Mouse (Mus musculus): Measurements from ENCODE around the gene Cmah. TPM values are rescaled to one million over a fixed set of nuclear protein-coding genes. Genes with fewer than 3 reads are reported as not detected.

The Cmah gene
- polyA plus RNA-seq, 1 experiment, result 2.0 TPM

DNA sequence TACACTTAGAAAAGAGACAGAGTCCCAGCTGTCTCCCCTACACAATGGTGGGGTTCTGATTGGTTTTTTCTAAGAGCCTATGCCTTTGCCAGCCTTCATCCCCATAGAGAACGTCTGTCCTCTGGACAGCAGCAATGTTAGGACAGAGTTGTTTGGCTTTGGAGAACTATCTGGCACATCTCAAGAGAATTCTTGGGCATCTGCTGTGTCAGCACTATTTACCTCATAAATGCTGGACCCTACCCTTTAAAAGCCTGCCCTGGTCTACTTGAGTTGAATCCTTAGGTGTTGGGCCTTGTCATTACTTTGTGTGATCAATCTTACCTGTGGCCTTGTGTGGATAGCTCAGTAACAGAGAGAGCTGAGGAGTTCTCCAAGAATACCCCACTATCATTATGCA is 90.8 kb downstream of the Cmah start:
- no peak for DNase-seq (ENCODE audit: low spot score)

DNA sequence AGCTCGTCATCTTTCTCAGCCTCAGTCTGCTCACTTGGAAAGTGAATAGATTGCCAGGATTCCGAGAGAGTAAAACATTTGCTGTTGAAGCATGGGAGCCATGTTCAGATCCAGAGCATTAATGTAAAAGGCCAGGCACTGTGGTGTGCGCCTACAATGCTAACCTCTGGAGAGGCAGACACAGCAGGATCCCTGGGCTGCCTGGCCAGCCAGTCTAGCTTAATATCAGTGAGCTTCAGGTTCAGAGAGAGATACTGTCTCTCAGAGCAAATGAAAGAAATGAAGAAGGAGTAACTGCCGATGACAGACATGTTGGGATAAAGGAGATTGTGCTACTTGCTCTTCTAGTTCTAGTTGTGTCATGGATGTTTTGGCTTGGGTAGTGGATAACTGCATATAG is 91.6 kb downstream of the Cmah start:
- DNase-seq (ENCODE audit: low spot score), result no peak

GRCm38 (mm10) chr13:24419560-24420250 is 92.5 kb downstream of the Cmah start:
- no peak for DNase-seq (ENCODE audit: low spot score)

- no peak for DNase-seq (ENCODE audit: low spot score)
Measured at GRCm38 (mm10) chr13:24421987-24422386, 94.8 kb downstream of the Cmah start.

DNA sequence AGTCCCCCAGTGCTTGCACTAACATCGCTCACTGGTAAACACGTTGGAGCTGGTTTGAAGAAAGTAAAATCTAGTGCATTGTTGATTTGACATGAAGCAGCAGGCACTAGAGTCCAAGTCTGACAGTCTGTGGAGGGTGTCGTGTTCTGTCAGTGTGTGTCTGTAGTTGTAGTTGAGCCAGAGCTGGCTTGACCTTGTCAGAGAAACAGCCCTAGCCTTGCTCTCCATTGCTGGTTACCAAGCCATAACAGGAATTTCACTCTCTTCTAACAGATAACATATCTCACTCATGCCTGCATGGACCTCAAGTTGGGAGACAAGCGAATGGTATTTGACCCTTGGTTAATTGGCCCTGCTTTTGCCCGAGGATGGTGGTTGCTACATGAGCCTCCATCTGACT is 103.0 kb downstream of the Cmah start:
- DNase-seq (ENCODE audit: low spot score), result no peak

DNA sequence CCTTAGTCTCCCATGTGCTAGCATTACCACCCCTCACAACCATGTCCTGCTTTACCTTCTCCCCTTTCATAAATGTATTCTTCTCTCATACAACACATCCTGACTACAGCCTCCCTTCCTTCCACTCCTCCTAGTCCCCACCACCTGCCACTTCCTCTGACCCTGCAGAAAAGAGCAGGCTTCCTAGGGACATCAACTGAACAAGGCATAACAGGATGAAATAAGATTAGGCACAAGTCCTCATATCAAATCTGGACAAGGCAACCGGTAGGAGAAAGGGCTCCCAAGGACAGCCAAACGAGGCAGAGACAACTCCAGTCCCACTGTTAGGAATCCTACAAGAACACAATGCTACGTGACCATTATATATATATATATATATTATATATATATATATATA is 104.4 kb downstream of the Cmah start:
- DNase-seq (ENCODE audit: low spot score), result no peak

- no peak for DNase-seq (ENCODE audit: low spot score)
Measured at GRCm38 (mm10) chr13:24442272-24442671, 115.1 kb downstream of the Cmah start.

- no peak for DNase-seq (ENCODE audit: low spot score)
Measured at GRCm38 (mm10) chr13:24443763-24444347, 116.7 kb downstream of the Cmah start.

- DNase-seq (ENCODE audit: low spot score), result no peak
Measured at GRCm38 (mm10) chr13:24444709-24445108, 117.5 kb downstream of the Cmah start.

DNA sequence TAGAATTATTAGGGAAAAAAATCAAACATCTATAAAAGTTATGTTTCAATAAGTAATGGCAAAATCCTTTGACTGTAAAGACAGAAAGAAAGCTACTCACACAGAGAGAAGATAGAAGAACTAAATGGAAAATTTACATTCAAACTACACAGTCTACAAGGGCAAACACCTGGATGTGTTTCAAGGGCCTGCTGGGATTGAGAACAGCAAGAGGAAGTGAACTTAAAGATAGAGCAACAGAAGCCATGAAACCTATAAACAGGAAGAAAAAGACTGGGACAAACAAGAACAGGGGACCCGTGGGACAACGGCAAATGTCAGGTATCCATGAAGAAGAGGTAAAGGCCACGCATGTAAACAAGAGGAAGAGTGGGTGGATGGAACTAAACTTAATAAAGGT is 118.0 kb downstream of the Cmah start:
- DNase-seq (ENCODE audit: low spot score), result no peak

DNA sequence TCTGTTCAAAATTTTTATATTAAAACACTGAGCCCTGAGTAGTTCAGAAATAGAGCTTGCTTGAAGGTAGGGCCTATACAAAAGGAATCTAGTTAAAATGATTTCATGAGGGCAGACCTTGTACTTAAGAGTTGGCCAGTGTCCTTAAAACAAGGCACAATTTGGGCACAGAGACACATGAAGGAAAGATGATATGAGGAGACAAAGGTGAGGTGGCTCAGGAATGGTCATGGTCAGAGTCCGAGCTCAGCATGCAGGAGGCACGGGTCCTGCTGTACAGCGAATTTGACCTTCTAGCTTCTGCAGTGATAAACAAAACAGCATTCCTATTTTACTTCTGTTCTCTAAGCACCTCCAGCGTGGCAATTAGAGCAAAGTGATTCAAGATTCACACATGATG is 118.9 kb downstream of the Cmah start:
- no peak for DNase-seq (ENCODE audit: low spot score)

- DNase-seq (ENCODE audit: low spot score), result no peak
Measured at GRCm38 (mm10) chr13:24447043-24447442, 119.8 kb downstream of the Cmah start.

GRCm38 (mm10) chr13:24448578-24448977 is 121.4 kb downstream of the Cmah start:
- no peak for DNase-seq (ENCODE audit: low spot score)

- DNase-seq (ENCODE audit: low spot score), result no peak
Measured at GRCm38 (mm10) chr13:24451455-24451854, 124.3 kb downstream of the Cmah start.

DNA sequence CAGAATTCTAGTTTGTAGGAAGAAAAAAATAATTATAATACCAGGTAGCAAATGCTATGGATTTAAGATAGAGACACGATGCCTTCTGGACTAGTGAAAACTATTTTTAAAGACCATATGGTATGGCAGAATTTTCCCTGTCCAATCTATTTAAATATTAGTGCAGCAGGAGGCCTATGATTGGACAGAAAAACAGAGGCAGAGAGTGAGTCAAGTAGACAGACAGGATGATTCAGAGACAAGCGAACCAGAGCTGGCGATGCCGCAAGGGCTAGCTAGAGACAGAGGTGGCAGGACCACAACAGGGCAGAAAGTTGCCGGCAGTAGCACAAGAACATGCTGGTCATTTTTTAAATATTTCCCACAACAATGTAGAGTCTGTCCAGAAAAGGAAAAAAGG is 126.5 kb downstream of the Cmah start:
- DNase-seq (ENCODE audit: low spot score), result no peak

GRCm38 (mm10) chr13:24456385-24456784 is 129.2 kb downstream of the Cmah start:
- no peak for DNase-seq (ENCODE audit: low spot score)

- DNase-seq (ENCODE audit: low spot score), result no peak
Measured at GRCm38 (mm10) chr13:24460517-24460916, 133.3 kb downstream of the Cmah start.

DNA sequence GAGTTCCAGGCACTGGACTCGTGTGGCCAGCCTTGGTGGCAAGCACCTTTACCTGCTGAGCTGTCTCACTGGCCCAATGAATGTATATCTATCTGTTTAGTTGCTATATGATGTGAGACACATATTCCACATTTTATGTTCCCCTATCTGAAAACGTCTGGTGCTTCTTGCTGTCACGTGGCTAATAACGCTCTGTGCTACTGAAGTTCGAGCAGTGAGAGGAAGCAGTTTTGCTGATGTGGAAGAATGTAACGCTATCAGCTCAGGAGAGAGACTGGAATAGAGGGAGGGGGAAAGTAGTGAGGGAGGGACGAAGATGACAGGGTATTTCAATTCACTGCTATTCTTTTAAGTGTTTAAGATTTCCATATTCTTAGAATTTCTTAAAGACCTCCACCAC is 136.6 kb downstream of the Cmah start:
- no peak for DNase-seq (ENCODE audit: low spot score)

DNA sequence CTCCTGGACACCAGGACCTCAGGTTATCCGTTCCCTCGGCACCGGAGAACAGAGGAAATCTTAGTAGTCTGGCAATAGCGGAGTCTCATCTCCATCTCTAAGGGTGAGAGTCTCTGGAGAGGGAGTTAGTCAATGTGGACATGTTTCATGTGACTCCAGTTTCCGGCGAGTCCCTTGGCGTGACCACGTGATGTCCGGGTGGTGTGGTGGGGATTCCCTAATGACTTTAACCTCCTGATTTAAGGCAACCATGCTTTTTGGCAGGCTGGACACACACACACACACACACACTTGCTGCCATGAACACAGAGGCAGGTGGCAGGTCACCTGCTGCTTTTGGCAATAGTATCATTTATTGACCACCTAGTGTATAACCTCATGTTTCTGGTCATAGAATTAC is 138.8 kb downstream of the Cmah start:
- no peak for DNase-seq (ENCODE audit: low spot score)

DNA sequence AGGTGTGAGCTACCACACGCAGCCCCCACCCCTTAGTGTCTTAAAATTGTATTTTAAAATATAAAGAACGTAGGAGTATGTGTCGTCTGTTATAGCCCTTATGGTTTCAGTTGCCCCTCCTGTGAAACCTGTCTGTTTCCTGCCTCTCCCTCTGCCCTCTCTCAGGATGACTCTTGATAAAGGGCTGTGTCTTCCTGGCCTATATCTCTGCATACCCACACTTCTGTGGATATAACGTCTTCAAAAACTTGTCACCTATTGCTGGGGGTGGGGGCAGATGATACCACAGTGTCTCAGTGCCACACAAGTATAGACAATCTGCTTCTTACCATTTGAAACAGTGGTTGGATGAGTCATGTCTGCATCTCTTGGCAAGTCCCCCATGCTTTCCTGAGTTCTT is 140.6 kb downstream of the Cmah start:
- DNase-seq (ENCODE audit: low spot score), result no peak

DNA sequence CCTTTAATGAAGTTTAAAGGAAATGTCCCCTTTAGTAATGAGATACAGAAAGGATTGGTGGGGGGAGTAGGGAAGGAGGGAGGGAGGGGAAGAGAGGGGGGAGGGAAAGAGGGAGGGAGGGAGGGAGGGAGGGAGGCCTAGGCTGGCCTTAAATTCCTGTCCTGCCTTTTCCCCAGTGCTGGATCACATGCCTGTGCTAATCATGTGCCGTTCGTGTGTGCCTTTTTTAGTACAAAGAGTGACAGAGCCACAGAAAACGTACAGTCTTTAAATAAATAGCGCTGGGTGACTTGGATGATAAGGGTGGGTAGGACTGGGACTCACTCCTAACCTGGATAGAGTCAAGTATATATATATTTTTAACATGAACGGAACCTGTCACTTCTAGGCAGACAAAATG is 150.4 kb downstream of the Cmah start:
- no peak for DNase-seq (ENCODE audit: low spot score)

- DNase-seq (ENCODE audit: low spot score), result no peak
Measured at GRCm38 (mm10) chr13:24479516-24479915, 152.3 kb downstream of the Cmah start.

GRCm38 (mm10) chr13:24480824-24481223 is 153.6 kb downstream of the Cmah start:
- DNase-seq (ENCODE audit: low spot score), result no peak
